Mouse (Mus musculus) left cerebral cortex, postnatal 4 days (tissue): ENCODE data around the gene Stum. TPM values are rescaled to one million over a fixed set of nuclear protein-coding genes. Genes with fewer than 3 reads are reported as not detected.
"Not testable (repeated sequence)": the region's sequence is repeated elsewhere in the genome, so short reads cannot be mapped to it uniquely, and the experiment has no call there.

ENCODE experiments used
- DNase-seq: peaks from one replicate; pipeline ENCODE4 v3.0.0-alpha.2; 2022
- intact Hi-C: fragments of 180-260 bp; cut with DNase I; formaldehyde crosslinking; loops from one replicate; pipeline ENCODE4 v1.15.1; 2025
- total RNA-seq, 2 experiments: library from RNA; stranded (reverse); gene quantifications; 2 replicates each; pipeline ENCODE4 v1.2.3; 2021

The Stum gene
- 10 to 100 TPM; 86.3 to 98.1 TPM for total RNA-seq

- DNase-seq: peak; percentile 77
- intact Hi-C loops: loop anchor here (2.0 to 10.0 kb wide), 2 partner anchors 51 to 71 kb away; no protein-coding TSS in a partner anchor
These were observed at the start of gene Stum for GRCm38 (mm10) chr1:180483399-180484291. Stum (minus strand) TSS chr1:180483504.

- intact Hi-C loops: no loop called here
- no peak for DNase-seq
These were observed 49.4 kb upstream of the Stum start for GRCm38 (mm10) chr1:180532671-180533070.

- no peak for DNase-seq
- intact Hi-C loops: no loop called here
These were observed 47.4 kb upstream of the Stum start for GRCm38 (mm10) chr1:180530457-180531263.

GRCm38 (mm10) chr1:180529847-180530246 lies 46.5 kb upstream of the Stum start:
- intact Hi-C loops: no loop called here

GRCm38 (mm10) chr1:180525301-180525700 lies 42.0 kb upstream of the Stum start:
- DNase-seq: no peak
- intact Hi-C loops: no loop called here

More at GRCm38 (mm10) chr1:180529847-180530246, 46.5 kb upstream of the Stum start:
- DNase-seq: no peak

- DNase-seq: no peak
- intact Hi-C loops: no loop called here
These were observed 40.0 kb upstream of the Stum start for GRCm38 (mm10) chr1:180523320-180523719.

- intact Hi-C loops: no loop called here
These were observed 36.9 kb upstream of the Stum start for GRCm38 (mm10) chr1:180520190-180520589.

GRCm38 (mm10) chr1:180519520-180519919 lies 36.2 kb upstream of the Stum start:
- DNase-seq: no peak
- intact Hi-C loops: no loop called here

More at GRCm38 (mm10) chr1:180520190-180520589, 36.9 kb upstream of the Stum start:
- DNase-seq: peak; percentile 54

- intact Hi-C loops, DNase-seq: not testable (repeated sequence)
These were observed 35.6 kb upstream of the Stum start for GRCm38 (mm10) chr1:180518899-180519298.

- DNase-seq: no peak
- intact Hi-C loops: no loop called here
These were observed 35.1 kb upstream of the Stum start for GRCm38 (mm10) chr1:180518412-180518811.

- intact Hi-C loops: no loop called here
- no peak for DNase-seq
These were observed 34.2 kb upstream of the Stum start for GRCm38 (mm10) chr1:180517390-180518054.

GRCm38 (mm10) chr1:180514077-180514476 lies 30.8 kb upstream of the Stum start:
- DNase-seq: no peak
- intact Hi-C loops: no loop called here

GRCm38 (mm10) chr1:180510879-180511278 lies 27.6 kb upstream of the Stum start:
- intact Hi-C loops: no loop called here

GRCm38 (mm10) chr1:180510442-180510841 lies 27.1 kb upstream of the Stum start:
- DNase-seq: peak; percentile 17
- intact Hi-C loops: no loop called here

More at GRCm38 (mm10) chr1:180510879-180511278, 27.6 kb upstream of the Stum start:
- DNase-seq: no peak

GRCm38 (mm10) chr1:180508662-180509061 lies 25.4 kb upstream of the Stum start:
- DNase-seq: no peak
- intact Hi-C loops: no loop called here

GRCm38 (mm10) chr1:180507291-180507791 lies 24.0 kb upstream of the Stum start:
- intact Hi-C loops: no loop called here
- DNase-seq: no peak

GRCm38 (mm10) chr1:180506341-180506740 lies 23.0 kb upstream of the Stum start:
- intact Hi-C loops: no loop called here
- DNase-seq: no peak

- DNase-seq: no peak
- intact Hi-C loops: no loop called here
These were observed 21.6 kb upstream of the Stum start for GRCm38 (mm10) chr1:180504899-180505298.

GRCm38 (mm10) chr1:180503484-180503883 lies 20.2 kb upstream of the Stum start:
- no peak for DNase-seq
- intact Hi-C loops: no loop called here

- intact Hi-C loops: no loop called here
- no peak for DNase-seq
These were observed 19.3 kb upstream of the Stum start for GRCm38 (mm10) chr1:180502566-180502965.

- intact Hi-C loops: no loop called here
These were observed 17.3 kb upstream of the Stum start for GRCm38 (mm10) chr1:180500641-180501040.

More at GRCm38 (mm10) chr1:180500641-180501040, 17.3 kb upstream of the Stum start:
- no peak for DNase-seq
